Mouse (Mus musculus) midbrain, embryonic 14.5 days (tissue): ENCODE data around the gene Sez6. TPM values are rescaled to one million over a fixed set of nuclear protein-coding genes. Genes with fewer than 3 reads are reported as not detected.

Source experiments
- ATAC-seq: fragments of 200-750 bp; cut with Nextera tagmentation; 2 replicates; pipeline ENCODE4 v1.8.0; 2017; ENCODE audit warnings: moderate number of reproducible peaks, moderate library complexity; ENCODE audit not compliant: low FRiP score, low TSS enrichment
- DNase-seq: peaks from one replicate; pipeline ENCODE4 v3.0.0-alpha.2; 2015
- H3K27ac ChIP-seq: fragments of 300-500 bp; sonication (generic); replicated peaks from 2 replicates; pipeline ENCODE4 v1.5.1; 2014; ENCODE audit warnings: mild to moderate bottlenecking, low read depth, low read length, moderate library complexity
- H3K27me3 ChIP-seq: fragments of 300-500 bp; sonication (generic); 2 replicates; pipeline ENCODE4 v1.6.1; 2014; ENCODE audit warnings: low read length, control low read depth, mixed read lengths; ENCODE audit not compliant: control insufficient read depth, insufficient read depth
- H3K36me3 ChIP-seq: fragments of 300-500 bp; sonication (generic); 2 replicates; pipeline ENCODE4 v1.6.1; 2014; ENCODE audit warnings: low read length, control low read depth; ENCODE audit not compliant: control insufficient read depth, insufficient read depth
- H3K4me1 ChIP-seq: fragments of 300-500 bp; sonication (generic); 2 replicates; pipeline ENCODE4 v1.6.1; 2014; ENCODE audit warnings: mild to moderate bottlenecking, antibody characterized with exemption, low read length, control low read depth; ENCODE audit not compliant: control insufficient read depth, insufficient read depth
- H3K4me2 ChIP-seq: fragments of 300-500 bp; sonication (generic); 2 replicates; pipeline ENCODE4 v1.6.1; 2014; ENCODE audit warnings: mild to moderate bottlenecking, low read length, moderate library complexity
- H3K4me3 ChIP-seq: fragments of 300-500 bp; sonication (generic); replicated peaks from 2 replicates; pipeline ENCODE4 v1.5.1; 2014; ENCODE audit warnings: low read depth, low read length
- H3K9ac ChIP-seq: fragments of 300-500 bp; sonication (generic); replicated peaks from 2 replicates; pipeline ENCODE4 v1.6.1; 2014; ENCODE audit warnings: mild to moderate bottlenecking, low read length, moderate library complexity
- H3K9me3 ChIP-seq: fragments of 300-500 bp; sonication (generic); 2 replicates; pipeline ENCODE4 v1.6.1; 2016; ENCODE audit warnings: low read length, control low read depth, mixed read lengths; ENCODE audit not compliant: control insufficient read depth
- WGBS: fragments of 180-500 bp; shearing (Covaris S2); extraction: QIAGEN DNeasy Blood & Tissue Kit; methylation state at CpG from one replicate; pipeline ENCODE4 v1.1.7; 2014; 5-methylcytosine and 5-hydroxymethylcytosine counted together
- polyA plus RNA-seq: library from polyadenylated mRNA; unstranded; fragments of >200 nt; fragmentation: Nextera tagmentation; extraction: Ambion mirVana; gene quantifications from 2 replicates; pipeline ENCODE4 v1.2.1, GENCODE M21; 2014

Sez6 gene
- polyA plus RNA-seq, 1 experiment from 2014 or later = 121 TPM

GRCm38 (mm10) chr11:77964415-77965095 lies 34.0 kb downstream of the Sez6 start:
- peak overlapping the region; percentile 67 for H3K27ac ChIP-seq
- DNase-seq (peak; percentile 45), ATAC-seq (0 out of 2 replicates have a peak, but pooled peaks have one; percentile 14)
- WGBS = 8% methylated on average over 19 of the region's 19 CpGs
- no peaks in the 10 kb centered on the region for H3K27me3 ChIP-seq
- peak overlapping the region; percentile 39; the same call in 1 of the 2 replicates for H3K9ac ChIP-seq
- no peaks in the 10 kb centered on the region for H3K9me3 ChIP-seq
- H3K4me2 ChIP-seq = no peak overlapping the region; the same call in none of the 2 replicates
- no peak overlapping the region for H3K4me3 ChIP-seq
- H3K4me1 ChIP-seq = peaks cover 33% of the 10 kb centered on the region
- H3K36me3 ChIP-seq = peaks cover 16% of the 10 kb centered on the region; the same call in 1 of the 2 replicates

- peaks cover 17% of the 10 kb centered on the region; the same call in 1 of the 2 replicates for H3K36me3 ChIP-seq
- H3K4me2 ChIP-seq = peak overlapping the region; percentile 20
- 4% methylated on average over 17 of the region's 17 CpGs for WGBS
- DNase-seq (peak; percentile 83), ATAC-seq (peak; percentile 62)
- H3K4me1 ChIP-seq = peaks cover 26% of the 10 kb centered on the region
- no peak overlapping the region for H3K4me3 ChIP-seq
- peak overlapping the region; percentile 67 for H3K27ac ChIP-seq
- H3K9me3 ChIP-seq = no peaks in the 10 kb centered on the region
- no peaks in the 10 kb centered on the region for H3K27me3 ChIP-seq
- peak overlapping the region; percentile 39; the same call in 1 of the 2 replicates for H3K9ac ChIP-seq
These were observed 34.8 kb downstream of the Sez6 start for GRCm38 (mm10) chr11:77965101-77966036.

GRCm38 (mm10) chr11:77966037-77966391 lies 35.4 kb downstream of the Sez6 start:
- H3K4me3 ChIP-seq = no peak overlapping the region
- peak; percentile 24; the same call in 1 of the 2 replicates for ATAC-seq
- peaks cover 25% of the 10 kb centered on the region for H3K4me1 ChIP-seq
- WGBS = 42% methylated on average over 5 of the region's 5 CpGs
- no peak for DNase-seq
- no peaks in the 10 kb centered on the region for H3K9me3 ChIP-seq
- no peak overlapping the region for H3K4me2 ChIP-seq
- H3K36me3 ChIP-seq = peaks cover 19% of the 10 kb centered on the region; the same call in 1 of the 2 replicates
- H3K27ac ChIP-seq = peak overlapping the region; percentile 67
- no peak overlapping the region for H3K9ac ChIP-seq
- H3K27me3 ChIP-seq = no peaks in the 10 kb centered on the region

- 0 out of 2 replicates have a peak, but pooled peaks have one; percentile 54 for ATAC-seq
- DNase-seq = peak; percentile 93
- 1% methylated on average over 4 of the region's 4 CpGs for WGBS
These were observed 36.5 kb downstream of the Sez6 start for GRCm38 (mm10) chr11:77967114-77967513.

GRCm38 (mm10) chr11:77968786-77969185 lies 38.2 kb downstream of the Sez6 start:
- Histone ChIP-seq H3K4me3 (no peak overlapping the region), H3K27me3 (no peaks in the 10 kb centered on the region), H3K4me2 (no peak overlapping the region), H3K9ac (no peak overlapping the region), H3K9me3 (no peaks in the 10 kb centered on the region), H3K4me1 (peaks cover 25% of the 10 kb centered on the region), H3K36me3 (peaks cover 29% of the 10 kb centered on the region; the same call in 1 of the 2 replicates), H3K27ac (no peak overlapping the region)
- ATAC-seq (no peak), DNase-seq (no peak)
- 79% methylated on average over 4 of the region's 4 CpGs for WGBS

More at GRCm38 (mm10) chr11:77967114-77967513, 36.5 kb downstream of the Sez6 start:
- Histone ChIP-seq H3K4me2 (no peak overlapping the region), H3K9ac (no peak overlapping the region), H3K4me1 (peaks cover 25% of the 10 kb centered on the region), H3K27me3 (no peaks in the 10 kb centered on the region), H3K9me3 (no peaks in the 10 kb centered on the region), H3K36me3 (peaks cover 19% of the 10 kb centered on the region; the same call in 1 of the 2 replicates), H3K4me3 (no peak overlapping the region), H3K27ac (no peak overlapping the region)

GRCm38 (mm10) chr11:77970718-77971117 lies 40.1 kb downstream of the Sez6 start:
- Histone ChIP-seq H3K9me3 (no peaks in the 10 kb centered on the region), H3K4me3 (no peak overlapping the region), H3K9ac (no peak overlapping the region), H3K4me2 (no peak overlapping the region), H3K27me3 (no peaks in the 10 kb centered on the region), H3K36me3 (peaks cover 39% of the 10 kb centered on the region; the same call in 1 of the 2 replicates), H3K4me1 (peaks cover 10% of the 10 kb centered on the region), H3K27ac (no peak overlapping the region)
- WGBS = 92% methylated on average over 6 of the region's 6 CpGs
- ATAC-seq (no peak), DNase-seq (no peak)

- 93% methylated on average over 7 of the region's 7 CpGs for WGBS
- H3K4me2 ChIP-seq = no peak overlapping the region
- DNase-seq = no peak
These were observed 42.9 kb downstream of the Sez6 start for GRCm38 (mm10) chr11:77973520-77973919.

GRCm38 (mm10) chr11:77974325-77974724 lies 43.7 kb downstream of the Sez6 start:
- Histone ChIP-seq H3K4me2 (no peak overlapping the region), H3K4me1 (no peaks in the 10 kb centered on the region), H3K9ac (no peak overlapping the region), H3K36me3 (peaks cover 55% of the 10 kb centered on the region), H3K9me3 (no peaks in the 10 kb centered on the region), H3K27me3 (no peaks in the 10 kb centered on the region), H3K27ac (no peak overlapping the region), H3K4me3 (no peak overlapping the region)
- no peak for DNase-seq
- WGBS = 56% methylated on average over 15 of the region's 15 CpGs
- ATAC-seq = no peak

More at GRCm38 (mm10) chr11:77973520-77973919, 42.9 kb downstream of the Sez6 start:
- H3K4me1 ChIP-seq = no peaks in the 10 kb centered on the region
- no peak overlapping the region for H3K9ac ChIP-seq
- H3K36me3 ChIP-seq = peaks cover 55% of the 10 kb centered on the region
- H3K27ac ChIP-seq = no peak overlapping the region
- no peak overlapping the region for H3K4me3 ChIP-seq
- no peaks in the 10 kb centered on the region for H3K9me3 ChIP-seq
- no peak for ATAC-seq
- H3K27me3 ChIP-seq = no peaks in the 10 kb centered on the region
